Mouse (Mus musculus): ENCODE measurements around the gene Chtop.

Chtop gene

GRCm38 (mm10) chr3:90465081-90465685, 44.1 kb downstream of the Chtop start:
- DNase-seq (ENCODE audit: low read depth, low spot score), result no peak

DNA sequence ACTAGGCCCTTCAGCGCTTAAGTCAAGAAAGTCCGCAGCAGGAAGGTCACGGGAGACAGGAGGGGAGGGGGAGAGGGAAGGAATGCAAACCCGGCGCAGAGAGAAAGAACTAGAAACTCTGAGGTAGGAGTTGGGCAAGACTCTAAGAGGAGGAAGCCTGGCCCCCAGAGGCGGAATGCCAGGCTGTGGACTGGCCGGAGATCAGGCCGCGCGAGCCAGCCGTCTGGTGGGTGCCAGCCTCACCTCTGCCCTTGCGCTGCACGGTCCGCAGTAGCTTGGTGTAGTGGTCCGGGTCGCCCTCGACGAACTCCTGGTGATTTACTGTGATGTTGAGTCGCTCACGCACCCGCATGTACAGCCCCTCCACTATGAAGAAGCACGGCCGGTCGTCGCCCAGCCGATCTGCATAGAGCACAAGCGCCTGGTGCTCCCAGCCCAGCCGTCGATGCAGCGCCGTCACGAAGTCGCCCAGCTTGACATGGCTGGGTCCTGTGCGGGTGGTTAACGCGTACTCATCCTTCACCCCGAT, 44.7 kb downstream of the Chtop start:
- DNase-seq (ENCODE audit: low read depth, low spot score), result no peak

- DNase-seq (ENCODE audit: low read depth, low spot score), result no peak
These were observed 46.7 kb downstream of the Chtop start for GRCm38 (mm10) chr3:90462579-90462978.

DNA sequence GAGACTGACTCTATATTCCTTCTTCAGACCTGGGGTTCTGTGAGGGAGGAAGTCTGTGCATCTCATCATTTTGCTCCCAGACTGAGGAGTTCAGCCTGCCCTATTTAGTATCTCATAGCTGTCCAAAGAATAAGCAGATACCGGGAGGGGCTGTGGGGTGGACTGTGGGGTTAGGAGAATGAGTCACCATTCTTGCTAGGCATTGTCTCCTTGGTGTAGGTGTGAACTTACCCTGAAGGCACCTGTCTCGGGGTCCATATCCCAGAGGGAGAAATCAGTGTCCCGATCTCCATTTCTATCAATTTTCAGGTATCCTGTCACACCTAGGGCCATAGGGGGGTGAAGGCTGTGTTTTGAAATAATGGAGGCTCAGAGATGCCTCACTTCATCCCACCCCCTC, 47.4 kb downstream of the Chtop start:
- DNase-seq (ENCODE audit: low read depth, low spot score), result no peak

- DNase-seq (ENCODE audit: low read depth, low spot score), result no peak
These were observed 49.0 kb downstream of the Chtop start for GRCm38 (mm10) chr3:90460315-90460714.

DNA sequence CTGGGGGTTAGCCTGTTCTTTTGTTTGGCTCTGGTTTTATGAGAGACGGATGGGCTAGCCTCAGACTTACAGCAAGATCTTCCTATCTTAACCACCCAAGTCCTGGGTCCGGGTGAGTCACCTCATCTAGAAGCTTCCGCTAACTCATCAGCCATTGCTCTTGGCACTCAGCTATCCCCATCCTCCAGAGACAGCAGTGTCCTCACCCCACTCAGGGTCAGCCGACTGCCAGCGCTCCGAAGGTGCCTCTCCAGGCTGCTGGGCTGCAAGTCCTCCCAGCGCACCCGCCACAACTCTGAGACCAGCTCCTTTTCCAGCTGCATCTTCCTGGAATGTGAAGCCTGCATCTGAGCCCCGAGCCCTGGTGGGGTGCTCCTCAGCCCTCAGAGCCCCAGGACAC, 49.6 kb downstream of the Chtop start:
- DNase-seq (ENCODE audit: low read depth, low spot score), result no peak

GRCm38 (mm10) chr3:90454931-90455330, 54.4 kb downstream of the Chtop start:
- no peak for DNase-seq (ENCODE audit: low read depth, low spot score)

DNA sequence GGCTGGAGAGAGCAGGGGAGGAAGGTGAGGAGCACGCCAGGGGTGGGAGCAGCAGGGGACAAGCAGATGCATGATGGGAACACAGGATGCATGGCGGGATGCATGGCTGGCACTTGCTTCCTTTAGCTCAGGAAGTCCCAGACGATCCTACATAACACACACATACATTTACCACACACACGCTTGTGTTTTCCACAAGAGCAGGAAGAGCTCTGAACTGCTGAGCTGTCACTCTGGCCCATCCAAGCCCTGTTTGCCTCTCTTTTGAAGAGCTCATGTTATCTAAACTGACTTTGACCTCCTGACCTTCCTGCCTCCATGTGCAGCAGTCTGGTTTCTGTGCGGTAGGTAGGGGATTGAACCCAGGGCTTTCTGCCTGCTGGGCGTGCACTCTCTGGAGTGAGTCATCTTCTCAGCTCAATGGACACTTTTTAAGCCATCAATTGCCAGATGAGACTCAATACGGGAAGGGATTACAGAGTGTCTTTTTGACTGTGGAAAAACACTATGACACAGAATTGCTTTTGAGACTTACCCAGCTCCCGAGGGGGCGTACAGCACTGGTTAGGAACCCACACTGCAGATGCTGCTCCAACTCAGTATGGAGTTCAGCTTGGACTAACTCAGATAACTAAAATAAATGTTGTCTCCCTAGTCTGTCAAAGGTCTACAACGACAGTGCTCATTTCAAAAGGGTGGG, 57.8 kb downstream of the Chtop start:
- peak; percentile 57 for DNase-seq (ENCODE audit: low read depth, low spot score)

GRCm38 (mm10) chr3:90450874-90451273, 58.4 kb downstream of the Chtop start:
- no peak for DNase-seq (ENCODE audit: low read depth, low spot score)
